Mouse (Mus musculus): ENCODE data around the gene Rcvrn. TPM values are rescaled to one million over a fixed set of nuclear protein-coding genes. Genes with fewer than 3 reads are reported as not detected.

Gene Rcvrn
- polyA plus RNA-seq, 1 experiment = not detected

- H3K4me3 ChIP-seq (replicated peaks; ENCODE audit: control insufficient read depth, low read depth, low read length) = no peak overlapping the region
- no peaks in the 10 kb centered on the region for H3K4me1 ChIP-seq (ENCODE audit: control insufficient read depth, insufficient read depth, low read length)
- 74% methylated on average over 3 of the region's 3 CpGs for WGBS
- TF ChIP-seq CTCF (IDR thresholded peaks at IDR 0.05; ENCODE audit: control insufficient read depth, insufficient read depth, low read length) = no peak
- no peak for TF ChIP-seq POLR2A (IDR thresholded peaks at IDR 0.05; ENCODE audit: borderline replicate concordance, control insufficient read depth, low read depth, low read length)
- no peak overlapping the region for H3K27ac ChIP-seq (ENCODE audit: control insufficient read depth, insufficient read depth, low read depth, low read length, poor library complexity)
Observed at GRCm38 (mm10) chr11:67664261-67664660, 30.9 kb upstream of the Rcvrn start.

GRCm38 (mm10) chr11:67664918-67665317, 30.2 kb upstream of the Rcvrn start:
- H3K27ac ChIP-seq (ENCODE audit: control insufficient read depth, insufficient read depth, low read depth, low read length, poor library complexity) = no peak overlapping the region
- H3K4me3 ChIP-seq (replicated peaks; ENCODE audit: control insufficient read depth, low read depth, low read length) = no peak overlapping the region
- H3K4me1 ChIP-seq (ENCODE audit: control insufficient read depth, insufficient read depth, low read length) = no peaks in the 10 kb centered on the region
- TF ChIP-seq CTCF (IDR thresholded peaks at IDR 0.05; ENCODE audit: control insufficient read depth, insufficient read depth, low read length) (no peak), POLR2A (IDR thresholded peaks at IDR 0.05; ENCODE audit: borderline replicate concordance, control insufficient read depth, low read depth, low read length) (no peak)
- 77% methylated on average over 6 of the region's 6 CpGs for WGBS

GRCm38 (mm10) chr11:67666129-67666528, 29.0 kb upstream of the Rcvrn start:
- no peaks in the 10 kb centered on the region for H3K4me1 ChIP-seq (ENCODE audit: control insufficient read depth, insufficient read depth, low read length)
- H3K4me3 ChIP-seq (replicated peaks; ENCODE audit: control insufficient read depth, low read depth, low read length) = no peak overlapping the region
- WGBS = 72% methylated on average over 5 of the region's 5 CpGs
- no peak overlapping the region for H3K27ac ChIP-seq (ENCODE audit: control insufficient read depth, insufficient read depth, low read depth, low read length, poor library complexity)
- TF ChIP-seq CTCF (IDR thresholded peaks at IDR 0.05; ENCODE audit: control insufficient read depth, insufficient read depth, low read length) = no peak
- TF ChIP-seq POLR2A (IDR thresholded peaks at IDR 0.05; ENCODE audit: borderline replicate concordance, control insufficient read depth, low read depth, low read length) = no peak

GRCm38 (mm10) chr11:67667531-67668332, 27.4 kb upstream of the Rcvrn start:
- no peak overlapping the region for H3K4me3 ChIP-seq (replicated peaks; ENCODE audit: control insufficient read depth, low read depth, low read length)
- WGBS = 63% methylated on average over 13 of the region's 13 CpGs
- no peak for TF ChIP-seq POLR2A (IDR thresholded peaks at IDR 0.05; ENCODE audit: borderline replicate concordance, control insufficient read depth, low read depth, low read length)
- no peak for TF ChIP-seq CTCF (IDR thresholded peaks at IDR 0.05; ENCODE audit: control insufficient read depth, insufficient read depth, low read length)
- no peak overlapping the region for H3K27ac ChIP-seq (ENCODE audit: control insufficient read depth, insufficient read depth, low read depth, low read length, poor library complexity)
- no peaks in the 10 kb centered on the region for H3K4me1 ChIP-seq (ENCODE audit: control insufficient read depth, insufficient read depth, low read length)

GRCm38 (mm10) chr11:67668460-67669007, 26.6 kb upstream of the Rcvrn start:
- Histone ChIP-seq H3K27ac (ENCODE audit: control insufficient read depth, insufficient read depth, low read depth, low read length, poor library complexity) (no peak overlapping the region), H3K4me3 (replicated peaks; ENCODE audit: control insufficient read depth, low read depth, low read length) (no peak overlapping the region), H3K4me1 (ENCODE audit: control insufficient read depth, insufficient read depth, low read length) (no peaks in the 10 kb centered on the region)
- no peak for TF ChIP-seq POLR2A (IDR thresholded peaks at IDR 0.05; ENCODE audit: borderline replicate concordance, control insufficient read depth, low read depth, low read length)
- no peak for TF ChIP-seq CTCF (IDR thresholded peaks at IDR 0.05; ENCODE audit: control insufficient read depth, insufficient read depth, low read length)
- 81% methylated on average over 3 of the region's 3 CpGs for WGBS

- WGBS = 89% methylated on average over 6 of the region's 6 CpGs
- TF ChIP-seq CTCF (IDR thresholded peaks at IDR 0.05; ENCODE audit: control insufficient read depth, insufficient read depth, low read length) (no peak), POLR2A (IDR thresholded peaks at IDR 0.05; ENCODE audit: borderline replicate concordance, control insufficient read depth, low read depth, low read length) (no peak)
- H3K27ac ChIP-seq (ENCODE audit: control insufficient read depth, insufficient read depth, low read depth, low read length, poor library complexity) = no peak overlapping the region
- H3K4me1 ChIP-seq (ENCODE audit: control insufficient read depth, insufficient read depth, low read length) = no peaks in the 10 kb centered on the region; the same call in 1 of the 2 replicates
- no peak overlapping the region for H3K4me3 ChIP-seq (replicated peaks; ENCODE audit: control insufficient read depth, low read depth, low read length)
Observed at GRCm38 (mm10) chr11:67670031-67670430, 25.1 kb upstream of the Rcvrn start.

- WGBS = 74% methylated on average over 5 of the region's 5 CpGs
- Histone ChIP-seq H3K4me3 (replicated peaks; ENCODE audit: control insufficient read depth, low read depth, low read length) (no peak overlapping the region), H3K4me1 (ENCODE audit: control insufficient read depth, insufficient read depth, low read length) (peaks cover 3% of the 10 kb centered on the region), H3K27ac (ENCODE audit: control insufficient read depth, insufficient read depth, low read depth, low read length, poor library complexity) (no peak overlapping the region)
- TF ChIP-seq POLR2A (IDR thresholded peaks at IDR 0.05; ENCODE audit: borderline replicate concordance, control insufficient read depth, low read depth, low read length) (no peak), CTCF (IDR thresholded peaks at IDR 0.05; ENCODE audit: control insufficient read depth, insufficient read depth, low read length) (no peak)
Observed at GRCm38 (mm10) chr11:67672140-67672539, 23.0 kb upstream of the Rcvrn start.

GRCm38 (mm10) chr11:67675562-67676540, 19.3 kb upstream of the Rcvrn start:
- no peak for TF ChIP-seq POLR2A (IDR thresholded peaks at IDR 0.05; ENCODE audit: borderline replicate concordance, control insufficient read depth, low read depth, low read length)
- TF ChIP-seq CTCF (IDR thresholded peaks at IDR 0.05; ENCODE audit: control insufficient read depth, insufficient read depth, low read length) = peak; percentile 58
- peaks cover 3% of the 10 kb centered on the region for H3K4me1 ChIP-seq (ENCODE audit: control insufficient read depth, insufficient read depth, low read length)
- H3K4me3 ChIP-seq (replicated peaks; ENCODE audit: control insufficient read depth, low read depth, low read length) = no peak overlapping the region
- peak overlapping the region; percentile 60 for H3K27ac ChIP-seq (ENCODE audit: control insufficient read depth, insufficient read depth, low read depth, low read length, poor library complexity)
- 26% methylated on average over 12 of the region's 12 CpGs for WGBS
